Mouse (Mus musculus): Measurements from ENCODE around the gene Cplane1.

DNA sequence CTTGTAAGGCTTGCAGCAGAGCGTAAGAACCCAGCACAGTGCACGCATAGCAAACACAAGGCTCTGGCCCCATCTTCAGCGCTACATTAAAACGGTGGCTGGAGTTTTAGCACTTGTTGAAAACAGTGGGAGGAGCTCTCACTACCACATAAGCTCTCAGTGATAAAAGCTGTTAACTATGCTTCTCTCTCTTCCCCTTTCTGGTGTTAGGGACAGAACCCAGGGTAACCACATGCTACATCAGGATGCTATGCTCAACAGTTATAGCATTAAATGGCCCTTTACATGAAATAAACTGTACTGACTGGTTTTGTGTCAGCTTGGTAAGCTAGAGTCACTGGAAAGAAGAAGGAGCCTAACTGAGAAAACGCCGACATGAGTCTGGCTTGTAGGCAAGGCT lies 125.2 kb downstream of the Cplane1 start:
- TF ChIP-seq CTCF (IDR thresholded peaks at IDR 0.05; ENCODE audit: low read depth, low read length) (no peak), EP300 (IDR thresholded peaks at IDR 0.05; ENCODE audit: insufficient read depth, low read depth, low read length) (no peak)
